Mouse (Mus musculus) heart, embryonic 15.5 days (tissue): ENCODE measurements around the gene Pisd. TPM values are rescaled to one million over a fixed set of nuclear protein-coding genes. Genes with fewer than 3 reads are reported as not detected.
"Not testable (repeated sequence)": the region's sequence is repeated elsewhere in the genome, so short reads cannot be mapped to it uniquely, and the experiment has no call there.

Experiments
- ATAC-seq: fragments of 200-750 bp; cut with Nextera tagmentation; replicated peaks from 2 replicates; pipeline ENCODE4 v1.8.0; 2017; ENCODE audit warnings: low read depth, moderate TSS enrichment; ENCODE audit not compliant: insufficient number of reproducible peaks, insufficient read depth, low FRiP score
- H3K27ac ChIP-seq: fragments of 300-500 bp; sonication (generic); 2 replicates; pipeline ENCODE4 v1.5.1; 2015; ENCODE audit warnings: mild to moderate bottlenecking, inconsistent platforms
- H3K27me3 ChIP-seq: fragments of 300-500 bp; sonication (generic); 2 replicates; pipeline ENCODE4 v1.6.1; 2015; ENCODE audit warnings: inconsistent platforms
- H3K36me3 ChIP-seq: fragments of 300-500 bp; sonication (generic); 2 replicates; pipeline ENCODE4 v1.6.1; 2015; ENCODE audit warnings: mild to moderate bottlenecking, inconsistent platforms
- H3K4me1 ChIP-seq: fragments of 300-500 bp; sonication (generic); replicated peaks from 2 replicates; pipeline ENCODE4 v1.6.1; 2015; ENCODE audit warnings: inconsistent platforms
- H3K4me2 ChIP-seq: fragments of 300-500 bp; sonication (generic); 2 replicates; pipeline ENCODE4 v1.6.1; 2015; ENCODE audit warnings: inconsistent platforms, mild to moderate bottlenecking, moderate library complexity
- H3K4me3 ChIP-seq: fragments of 300-500 bp; sonication (generic); 2 replicates; pipeline ENCODE4 v1.5.1; 2015; ENCODE audit warnings: mild to moderate bottlenecking, inconsistent platforms
- H3K9ac ChIP-seq: fragments of 300-500 bp; sonication (generic); 2 replicates; pipeline ENCODE4 v1.6.1; 2015; ENCODE audit warnings: mild to moderate bottlenecking, inconsistent platforms
- H3K9me3 ChIP-seq: fragments of 300-500 bp; sonication (generic); replicated peaks from 2 replicates; pipeline ENCODE4 v1.6.1; 2016; ENCODE audit warnings: inconsistent platforms
- WGBS: fragments of 180-500 bp; shearing (Covaris S2); methylation state at CpG from one replicate; pipeline ENCODE4 v1.1.7; 2015; ENCODE audit warnings: mixed read lengths; 5-methylcytosine and 5-hydroxymethylcytosine counted together
- polyA plus RNA-seq: library from polyadenylated mRNA; unstranded; fragments of >200 nt; fragmentation: Nextera tagmentation; extraction: Ambion mirVana; gene quantifications from 2 replicates; pipeline ENCODE4 v1.2.1, GENCODE M21; 2015

Pisd gene
- polyA plus RNA-seq, 1 experiment from 2014 or later: 38.7 TPM

GRCm38 (mm10) chr5:32742149-32742548 lies 43.3 kb downstream of the Pisd start:
- WGBS: 62% methylated on average over 9 of the region's 9 CpGs

GRCm38 (mm10) chr5:32741377-32741776 lies 44.1 kb downstream of the Pisd start:
- not testable (repeated sequence) for H3K4me3 ChIP-seq, ATAC-seq, H3K4me2 ChIP-seq, H3K27me3 ChIP-seq, H3K9me3 ChIP-seq, H3K27ac ChIP-seq, H3K9ac ChIP-seq, H3K36me3 ChIP-seq
- peaks cover 14% of the 10 kb centered on the region; the same call in 1 of the 2 replicates for H3K4me1 ChIP-seq
- 88% methylated on average over 4 of the region's 4 CpGs for WGBS

More at GRCm38 (mm10) chr5:32742149-32742548, 43.3 kb downstream of the Pisd start:
- no peak overlapping the region for H3K27ac ChIP-seq
- H3K9me3 ChIP-seq: no peaks in the 10 kb centered on the region
- H3K36me3 ChIP-seq: peaks cover 2% of the 10 kb centered on the region; the same call in 1 of the 2 replicates
- no peak overlapping the region for H3K4me2 ChIP-seq
- peaks cover 16% of the 10 kb centered on the region; the same call in 1 of the 2 replicates for H3K4me1 ChIP-seq
- ATAC-seq: no peak
- no peaks in the 10 kb centered on the region for H3K27me3 ChIP-seq
- no peak overlapping the region for H3K4me3 ChIP-seq
- H3K9ac ChIP-seq: no peak overlapping the region

- not testable (repeated sequence) for H3K27ac ChIP-seq, H3K36me3 ChIP-seq, H3K9me3 ChIP-seq, H3K9ac ChIP-seq, H3K27me3 ChIP-seq, H3K4me2 ChIP-seq, H3K4me3 ChIP-seq, ATAC-seq
- H3K4me1 ChIP-seq: peaks cover 10% of the 10 kb centered on the region; the same call in 1 of the 2 replicates
- WGBS: 90% methylated on average over 8 of the region's 8 CpGs
These were observed 44.6 kb downstream of the Pisd start for GRCm38 (mm10) chr5:32740850-32741249.

- Histone ChIP-seq H3K9ac (no peak overlapping the region), H3K4me2 (no peak overlapping the region), H3K36me3 (peaks cover 7% of the 10 kb centered on the region; the same call in 1 of the 2 replicates), H3K27ac (no peak overlapping the region), H3K4me3 (no peak overlapping the region), H3K27me3 (no peaks in the 10 kb centered on the region), H3K4me1 (peaks cover 4% of the 10 kb centered on the region; the same call in 1 of the 2 replicates), H3K9me3 (no peaks in the 10 kb centered on the region)
- no peak for ATAC-seq
- WGBS: 91% methylated on average over 3 of the region's 3 CpGs
These were observed 45.3 kb downstream of the Pisd start for GRCm38 (mm10) chr5:32740138-32740537.

GRCm38 (mm10) chr5:32736770-32737169 lies 48.7 kb downstream of the Pisd start:
- H3K9ac ChIP-seq, H3K27me3 ChIP-seq, H3K4me1 ChIP-seq, H3K4me3 ChIP-seq, H3K9me3 ChIP-seq, H3K4me2 ChIP-seq, H3K36me3 ChIP-seq, H3K27ac ChIP-seq: not testable (repeated sequence)
- ATAC-seq: peak; percentile 37; the same call in 1 of the 2 replicates
- 91% methylated on average over 3 of the region's 3 CpGs for WGBS

GRCm38 (mm10) chr5:32735779-32736178 lies 49.7 kb downstream of the Pisd start:
- H3K36me3 ChIP-seq: peaks cover 7% of the 10 kb centered on the region; the same call in 1 of the 2 replicates
- no peak overlapping the region for H3K9ac ChIP-seq
- no peak overlapping the region for H3K27ac ChIP-seq
- no peak for ATAC-seq
- H3K27me3 ChIP-seq: no peaks in the 10 kb centered on the region
- H3K4me1 ChIP-seq: no peaks in the 10 kb centered on the region
- H3K4me2 ChIP-seq: no peak overlapping the region
- H3K4me3 ChIP-seq: no peak overlapping the region
- no peaks in the 10 kb centered on the region for H3K9me3 ChIP-seq
- 85% methylated on average over 6 of the region's 6 CpGs for WGBS

GRCm38 (mm10) chr5:32733892-32734291 lies 51.6 kb downstream of the Pisd start:
- H3K9ac ChIP-seq, H3K27ac ChIP-seq, H3K36me3 ChIP-seq, H3K4me3 ChIP-seq, H3K4me2 ChIP-seq, H3K9me3 ChIP-seq, H3K4me1 ChIP-seq, H3K27me3 ChIP-seq, ATAC-seq: not testable (repeated sequence)
- WGBS: 98% methylated on average over 6 of the region's 6 CpGs

- 68% methylated on average over 8 of the region's 8 CpGs for WGBS
- no peaks in the 10 kb centered on the region for H3K9me3 ChIP-seq
- H3K27ac ChIP-seq: no peak overlapping the region
- no peak; the same call in 1 of the 2 replicates for ATAC-seq
- H3K4me1 ChIP-seq: no peaks in the 10 kb centered on the region
- H3K9ac ChIP-seq: no peak overlapping the region
- H3K36me3 ChIP-seq: no peaks in the 10 kb centered on the region
- no peak overlapping the region for H3K4me2 ChIP-seq
- no peaks in the 10 kb centered on the region for H3K27me3 ChIP-seq
- H3K4me3 ChIP-seq: no peak overlapping the region
These were observed 56.6 kb downstream of the Pisd start for GRCm38 (mm10) chr5:32728851-32729250.

- WGBS: 73% methylated on average over 7 of the region's 7 CpGs
- ATAC-seq: no peak
These were observed 57.1 kb downstream of the Pisd start for GRCm38 (mm10) chr5:32728300-32728699.

GRCm38 (mm10) chr5:32725397-32725796 lies 60.0 kb downstream of the Pisd start:
- H3K27me3 ChIP-seq, H3K9ac ChIP-seq, H3K27ac ChIP-seq, H3K4me2 ChIP-seq, H3K4me1 ChIP-seq, H3K4me3 ChIP-seq, ATAC-seq, H3K36me3 ChIP-seq, H3K9me3 ChIP-seq: not testable (repeated sequence)
- 68% methylated on average over 3 of the region's 3 CpGs for WGBS

More at GRCm38 (mm10) chr5:32728300-32728699, 57.1 kb downstream of the Pisd start:
- Histone ChIP-seq H3K27me3 (no peaks in the 10 kb centered on the region), H3K9me3 (no peaks in the 10 kb centered on the region), H3K4me2 (no peak overlapping the region), H3K27ac (no peak overlapping the region), H3K36me3 (no peaks in the 10 kb centered on the region), H3K4me3 (no peak overlapping the region), H3K4me1 (no peaks in the 10 kb centered on the region), H3K9ac (no peak overlapping the region)

- no peaks in the 10 kb centered on the region for H3K9me3 ChIP-seq
- no peaks in the 10 kb centered on the region for H3K27me3 ChIP-seq
- H3K36me3 ChIP-seq: no peaks in the 10 kb centered on the region
- no peak overlapping the region for H3K9ac ChIP-seq
- no peak overlapping the region for H3K4me2 ChIP-seq
- 73% methylated on average over 7 of the region's 7 CpGs for WGBS
- H3K27ac ChIP-seq: no peak overlapping the region
- H3K4me3 ChIP-seq: no peak overlapping the region
- H3K4me1 ChIP-seq: no peaks in the 10 kb centered on the region
- no peak for ATAC-seq
These were observed 61.5 kb downstream of the Pisd start for GRCm38 (mm10) chr5:32723981-32724380.

GRCm38 (mm10) chr5:32722711-32723110 lies 62.7 kb downstream of the Pisd start:
- not testable (repeated sequence) for H3K4me3 ChIP-seq, H3K27me3 ChIP-seq, H3K4me2 ChIP-seq, H3K9ac ChIP-seq, H3K36me3 ChIP-seq, ATAC-seq, H3K9me3 ChIP-seq, H3K27ac ChIP-seq, H3K4me1 ChIP-seq
- 72% methylated on average over 8 of the region's 8 CpGs for WGBS
